Mouse (Mus musculus) gastrocnemius, postnatal 25 days (tissue): ENCODE data around the gene Erbb2. TPM values are rescaled to one million over a fixed set of nuclear protein-coding genes. Genes with fewer than 3 reads are reported as not detected.

ENCODE experiments used
- DNase-seq: peaks from one replicate; pipeline ENCODE4 v3.0.0; 2022
- total RNA-seq, 2 experiments: library from RNA; stranded (reverse); gene quantifications; 1 replicate in 1 of 2; 2 replicates in 1 of 2; pipeline ENCODE4 v1.2.3; 2021

Erbb2 gene
- total RNA-seq, 2 experiments from 2014 or later, result 2.0 to 2.3 TPM

- DNase-seq, result no peak
These were observed 46.1 kb downstream of the Erbb2 start for GRCm38 (mm10) chr11:98458121-98458990.

- DNase-seq, result no peak
These were observed 46.9 kb downstream of the Erbb2 start for GRCm38 (mm10) chr11:98459071-98459741.

GRCm38 (mm10) chr11:98459860-98460259 lies 47.6 kb downstream of the Erbb2 start:
- DNase-seq, result no peak

GRCm38 (mm10) chr11:98461109-98461720 lies 48.9 kb downstream of the Erbb2 start:
- DNase-seq, result no peak

- no peak for DNase-seq
These were observed 50.0 kb downstream of the Erbb2 start for GRCm38 (mm10) chr11:98462255-98462654.

- DNase-seq, result no peak
These were observed 51.6 kb downstream of the Erbb2 start for GRCm38 (mm10) chr11:98463911-98464310.

GRCm38 (mm10) chr11:98464516-98464915 lies 52.2 kb downstream of the Erbb2 start:
- no peak for DNase-seq

- DNase-seq, result no peak
These were observed 57.8 kb downstream of the Erbb2 start for GRCm38 (mm10) chr11:98469761-98470714.

- DNase-seq, result no peak
These were observed 58.5 kb downstream of the Erbb2 start for GRCm38 (mm10) chr11:98470795-98471194.

- DNase-seq, result no peak
These were observed 60.4 kb downstream of the Erbb2 start for GRCm38 (mm10) chr11:98472696-98473095.

- DNase-seq, result no peak
These were observed 61.7 kb downstream of the Erbb2 start for GRCm38 (mm10) chr11:98473916-98474479.

- no peak for DNase-seq
These were observed 62.7 kb downstream of the Erbb2 start for GRCm38 (mm10) chr11:98474967-98475366.

- DNase-seq, result no peak
These were observed 63.6 kb downstream of the Erbb2 start for GRCm38 (mm10) chr11:98475630-98476433.

GRCm38 (mm10) chr11:98476434-98476807 lies 64.2 kb downstream of the Erbb2 start:
- DNase-seq, result no peak

- no peak for DNase-seq
These were observed 64.9 kb downstream of the Erbb2 start for GRCm38 (mm10) chr11:98477011-98477701.

- no peak for DNase-seq
These were observed 67.0 kb downstream of the Erbb2 start for GRCm38 (mm10) chr11:98479026-98479939.

GRCm38 (mm10) chr11:98479940-98480497 lies 67.7 kb downstream of the Erbb2 start:
- no peak for DNase-seq

GRCm38 (mm10) chr11:98481231-98481630 lies 69.0 kb downstream of the Erbb2 start:
- no peak for DNase-seq

GRCm38 (mm10) chr11:98482067-98482466 lies 69.8 kb downstream of the Erbb2 start:
- no peak for DNase-seq
